Mouse (Mus musculus) CD8-positive naive resting alpha-beta T cell, adult 2 months (primary cell): ENCODE data around the gene Hhatl.

Experiments used
- DNase-seq, 2 experiments: peaks; one replicate each; pipeline ENCODE4 v3.0.0; 2022; ENCODE audit warnings: low read depth in 2 of 2, low spot score in 2 of 2

Gene Hhatl

GRCm38 (mm10) chr9:121807546-121807945, 15.2 kb upstream of the Hhatl start:
- no peak for DNase-seq

- no peak for DNase-seq
Measured at GRCm38 (mm10) chr9:121802747-121803146, 10.4 kb upstream of the Hhatl start.

- DNase-seq: no peak
Measured at GRCm38 (mm10) chr9:121798887-121799520, 6.7 kb upstream of the Hhatl start.

- DNase-seq: no peak
Measured at GRCm38 (mm10) chr9:121797722-121798121, 5.4 kb upstream of the Hhatl start.

GRCm38 (mm10) chr9:121794972-121795539, 2.7 kb upstream of the Hhatl start:
- no peak for DNase-seq

- DNase-seq: no peak
Measured at GRCm38 (mm10) chr9:121791206-121791605, 1.1 kb downstream of the Hhatl start.

- DNase-seq: no peak
Measured at GRCm38 (mm10) chr9:121786359-121786758, 5.9 kb downstream of the Hhatl start.

GRCm38 (mm10) chr9:121785261-121785660, 7.0 kb downstream of the Hhatl start:
- DNase-seq: no peak

GRCm38 (mm10) chr9:121784801-121785200, 7.5 kb downstream of the Hhatl start:
- DNase-seq: no peak

- DNase-seq: no peak
Measured at GRCm38 (mm10) chr9:121778066-121778624, 14.2 kb downstream of the Hhatl start.

- no peak for DNase-seq
Measured at GRCm38 (mm10) chr9:121777484-121778065, 14.7 kb downstream of the Hhatl start, which contains the start of gene Klhl40. Klhl40 (plus strand) TSS chr9:121777607.

- DNase-seq: no peak
Measured at GRCm38 (mm10) chr9:121776511-121776910, 15.8 kb downstream of the Hhatl start.

- DNase-seq: no peak
Measured at GRCm38 (mm10) chr9:121775951-121776350, 16.4 kb downstream of the Hhatl start.

GRCm38 (mm10) chr9:121772412-121772811, 19.9 kb downstream of the Hhatl start:
- no peak for DNase-seq

- DNase-seq: no peak
Measured at GRCm38 (mm10) chr9:121765166-121765855, 27.0 kb downstream of the Hhatl start.

- DNase-seq: no peak
Measured at GRCm38 (mm10) chr9:121763716-121764115, 28.6 kb downstream of the Hhatl start.

- DNase-seq: no peak
Measured at GRCm38 (mm10) chr9:121762761-121763160, 29.5 kb downstream of the Hhatl start.

GRCm38 (mm10) chr9:121762248-121762647, 30.1 kb downstream of the Hhatl start:
- no peak for DNase-seq

- DNase-seq: no peak
Measured at GRCm38 (mm10) chr9:121761787-121762186, 30.5 kb downstream of the Hhatl start.

GRCm38 (mm10) chr9:121761091-121761665, 31.1 kb downstream of the Hhatl start:
- DNase-seq: no peak
